Mouse (Mus musculus) myocyte (in vitro differentiated cells): Measurements from ENCODE around the gene BC016579. TPM values are rescaled to one million over a fixed set of nuclear protein-coding genes. Genes with fewer than 3 reads are reported as not detected.

Experiments
- H3K27me3 ChIP-seq: one replicate; pipeline ENCODE4 v1.6.1; 2011; ENCODE audit not compliant: control insufficient read depth, insufficient read depth, insufficient read length
- H3K36me3 ChIP-seq: one replicate; pipeline ENCODE4 v1.6.1; 2011; ENCODE audit not compliant: control insufficient read depth, insufficient read depth
- H3K4me2 ChIP-seq: one replicate; pipeline ENCODE4 v1.6.1; 2011; ENCODE audit warnings: low read depth, control low read depth
- H3K4me3 ChIP-seq: one replicate; pipeline ENCODE4 v1.5.1; 2011; ENCODE audit warnings: mild to moderate bottlenecking, control low read depth, moderate library complexity
- H3K79me2 ChIP-seq: one replicate; pipeline ENCODE4 v1.6.1; 2011; ENCODE audit not compliant: control insufficient read depth, insufficient read depth
- H3ac ChIP-seq: one replicate; pipeline ENCODE4 v1.6.1; 2011; ENCODE audit not compliant: control insufficient read depth, insufficient read length
- CEBPB ChIP-seq: IDR thresholded peaks from 2 replicates; pipeline ENCODE4 v1.6.1; 2011; ENCODE audit warnings: mild to moderate bottlenecking, moderate library complexity; ENCODE audit not compliant: poor library complexity, insufficient read depth, severe bottlenecking
- E2F4 ChIP-seq: IDR thresholded peaks from one replicate; pipeline ENCODE4 v1.6.1; 2011; ENCODE audit warnings: mild to moderate bottlenecking, control low read depth, moderate library complexity; ENCODE audit not compliant: insufficient read depth
- MAX ChIP-seq: IDR thresholded peaks from one replicate; pipeline ENCODE4 v1.6.1; 2011; ENCODE audit warnings: low read depth, mild to moderate bottlenecking, control low read depth
- MYOD1 ChIP-seq, 3 experiments: IDR thresholded peaks; one replicate each; pipeline ENCODE4 v1.6.1; 2011; ENCODE audit warnings: control low read depth in 2 of 3, low read depth in 2 of 3, mild to moderate bottlenecking in 2 of 3, moderate library complexity in 1 of 3; ENCODE audit not compliant: insufficient read length in 2 of 3, control insufficient read depth in 1 of 3
- MYOG ChIP-seq, 3 experiments: IDR thresholded peaks; one replicate each; pipeline ENCODE4 v1.6.1; 2011; ENCODE audit warnings: control low read depth in 2 of 3, low read depth in 2 of 3, mild to moderate bottlenecking in 2 of 3; ENCODE audit not compliant: insufficient read length in 2 of 3, control insufficient read depth in 1 of 3, insufficient read depth in 1 of 3
- POLR2A ChIP-seq: IDR thresholded peaks from one replicate; pipeline ENCODE4 v1.6.1; 2011; ENCODE audit warnings: low read depth, mild to moderate bottlenecking, control low read depth, moderate library complexity; ENCODE audit not compliant: insufficient read length
- POLR2AphosphoS2 ChIP-seq: IDR thresholded peaks from one replicate; pipeline ENCODE4 v1.6.1; 2011; ENCODE audit warnings: low read depth, control low read depth; ENCODE audit not compliant: insufficient read length
- REST ChIP-seq: IDR thresholded peaks from one replicate; pipeline ENCODE4 v1.6.1; 2011; ENCODE audit warnings: mild to moderate bottlenecking, control low read depth, moderate library complexity; ENCODE audit not compliant: insufficient read depth, insufficient read length
- SRF ChIP-seq: IDR thresholded peaks from one replicate; pipeline ENCODE4 v1.6.1; 2011; ENCODE audit warnings: low read depth; ENCODE audit not compliant: control insufficient read depth, insufficient read length
- TCF12 ChIP-seq: IDR thresholded peaks from one replicate; pipeline ENCODE4 v1.6.1; 2011; ENCODE audit warnings: mild to moderate bottlenecking, control low read depth; ENCODE audit not compliant: poor library complexity, insufficient read depth, severe bottlenecking
- TCF3 ChIP-seq: IDR thresholded peaks from one replicate; pipeline ENCODE4 v1.6.1; 2011; ENCODE audit warnings: low read depth, control low read depth; ENCODE audit not compliant: insufficient read length
- USF1 ChIP-seq: IDR thresholded peaks from one replicate; pipeline ENCODE4 v1.6.1; 2011; ENCODE audit warnings: low read depth, mild to moderate bottlenecking, control low read depth, moderate library complexity
- polyA plus RNA-seq: library from polyadenylated mRNA; unstranded; fragments of >200 nt; fragmentation: generic; extraction: Trizol; gene quantifications from one replicate; pipeline ENCODE4 v1.2.1, GENCODE M21; 2012; ENCODE audit warnings: missing spikeins

Gene BC016579
- polyA plus RNA-seq, 1 experiment, result not detected

- peaks cover 14% of the 10 kb centered on the region for H3K27me3 ChIP-seq
- TF ChIP-seq MYOG (IDR thresholded peaks at IDR 0.05; ENCODE audit: control insufficient read depth in 1 of 3, insufficient read depth in 1 of 3, insufficient read length in 2 of 3, low read depth in 2 of 3), result no peak
- no peak for TF ChIP-seq MAX
- no peak for TF ChIP-seq POLR2AphosphoS2
- no peak for TF ChIP-seq REST
- no peak for TF ChIP-seq E2F4
- no peak for TF ChIP-seq TCF3
- TF ChIP-seq SRF, result no peak
- no peak for TF ChIP-seq POLR2A
- TF ChIP-seq MYOD1 (IDR thresholded peaks at IDR 0.05; ENCODE audit: control insufficient read depth in 1 of 3, insufficient read length in 2 of 3, low read depth in 2 of 3), result no peak
- TF ChIP-seq USF1, result no peak
- TF ChIP-seq CEBPB, result no peak
- no peak for TF ChIP-seq TCF12
- H3K4me2 ChIP-seq, result no peak overlapping the region
These were observed 44.6 kb downstream of the BC016579 start for GRCm38 (mm10) chr16:45609300-45609699.

GRCm38 (mm10) chr16:45608481-45608954, 45.4 kb downstream of the BC016579 start:
- no peak overlapping the region for H3K4me3 ChIP-seq
- peaks cover 9% of the 10 kb centered on the region for H3K27me3 ChIP-seq
- peak overlapping the region; percentile 37 for H3K4me2 ChIP-seq
- TF ChIP-seq TCF12 (no peak), MYOG (IDR thresholded peaks at IDR 0.05; ENCODE audit: control insufficient read depth in 1 of 3, insufficient read depth in 1 of 3, insufficient read length in 2 of 3, low read depth in 2 of 3) (no peak)
- H3K36me3 ChIP-seq, result no peaks in the 10 kb centered on the region
- H3ac ChIP-seq, result no peak overlapping the region
- no peaks in the 10 kb centered on the region for H3K79me2 ChIP-seq

More at GRCm38 (mm10) chr16:45609300-45609699, 44.6 kb downstream of the BC016579 start:
- H3K79me2 ChIP-seq, result no peaks in the 10 kb centered on the region
- H3K4me3 ChIP-seq, result no peak overlapping the region
- no peak overlapping the region for H3ac ChIP-seq
- no peaks in the 10 kb centered on the region for H3K36me3 ChIP-seq

GRCm38 (mm10) chr16:45595494-45595893, 58.4 kb downstream of the BC016579 start:
- no peak for TF ChIP-seq MYOD1 (IDR thresholded peaks at IDR 0.05; ENCODE audit: control insufficient read depth in 1 of 3, insufficient read length in 2 of 3, low read depth in 2 of 3)
- no peak for TF ChIP-seq TCF3
- TF ChIP-seq USF1, result no peak
- no peak for TF ChIP-seq TCF12
- no peak for TF ChIP-seq SRF
- no peak for TF ChIP-seq MAX
- no peak for TF ChIP-seq POLR2A
- TF ChIP-seq CEBPB, result no peak
- TF ChIP-seq POLR2AphosphoS2, result no peak
- TF ChIP-seq MYOG (IDR thresholded peaks at IDR 0.05; ENCODE audit: control insufficient read depth in 1 of 3, insufficient read depth in 1 of 3, insufficient read length in 2 of 3, low read depth in 2 of 3), result no peak
- TF ChIP-seq REST, result no peak
- no peak for TF ChIP-seq E2F4
- Histone ChIP-seq H3ac (no peak overlapping the region), H3K36me3 (no peaks in the 10 kb centered on the region), H3K27me3 (peaks cover 18% of the 10 kb centered on the region), H3K4me2 (no peak overlapping the region), H3K4me3 (no peak overlapping the region), H3K79me2 (no peaks in the 10 kb centered on the region)

- no peak for TF ChIP-seq CEBPB
- TF ChIP-seq MYOD1 (IDR thresholded peaks at IDR 0.05; ENCODE audit: control insufficient read depth in 1 of 3, insufficient read length in 2 of 3, low read depth in 2 of 3), result no peak
- no peak for TF ChIP-seq REST
- no peak for TF ChIP-seq SRF
- TF ChIP-seq POLR2AphosphoS2, result no peak
- TF ChIP-seq E2F4, result no peak
- no peak for TF ChIP-seq USF1
- no peak for TF ChIP-seq TCF3
- no peak for TF ChIP-seq MYOG (IDR thresholded peaks at IDR 0.05; ENCODE audit: control insufficient read depth in 1 of 3, insufficient read depth in 1 of 3, insufficient read length in 2 of 3, low read depth in 2 of 3)
- no peaks in the 10 kb centered on the region for H3K79me2 ChIP-seq
- no peaks in the 10 kb centered on the region for H3K36me3 ChIP-seq
- H3K27me3 ChIP-seq, result peaks cover 11% of the 10 kb centered on the region
- H3ac ChIP-seq, result no peak overlapping the region
- no peak overlapping the region for H3K4me2 ChIP-seq
- H3K4me3 ChIP-seq, result no peak overlapping the region
These were observed 60.2 kb downstream of the BC016579 start for GRCm38 (mm10) chr16:45593656-45594055.

- no peaks in the 10 kb centered on the region for H3K79me2 ChIP-seq
- no peak overlapping the region for H3K4me2 ChIP-seq
- TF ChIP-seq MAX (no peak), CEBPB (no peak), USF1 (no peak), SRF (no peak), POLR2AphosphoS2 (no peak), E2F4 (no peak), MYOG (IDR thresholded peaks at IDR 0.05; ENCODE audit: control insufficient read depth in 1 of 3, insufficient read depth in 1 of 3, insufficient read length in 2 of 3, low read depth in 2 of 3) (no peak), MYOD1 (IDR thresholded peaks at IDR 0.05; ENCODE audit: control insufficient read depth in 1 of 3, insufficient read length in 2 of 3, low read depth in 2 of 3) (no peak), TCF3 (no peak), POLR2A (no peak), REST (no peak), TCF12 (no peak)
- H3K36me3 ChIP-seq, result no peaks in the 10 kb centered on the region
- H3K27me3 ChIP-seq, result no peaks in the 10 kb centered on the region
- H3K4me3 ChIP-seq, result no peak overlapping the region
- no peak overlapping the region for H3ac ChIP-seq
These were observed 71.4 kb downstream of the BC016579 start for GRCm38 (mm10) chr16:45582512-45582911.
